Mouse (Mus musculus) hindbrain, postnatal 0 days (tissue): ENCODE measurements around the gene Vmn2r26. TPM values are rescaled to one million over a fixed set of nuclear protein-coding genes. Genes with fewer than 3 reads are reported as not detected.
"Not testable (repeated sequence)": the region's sequence is repeated elsewhere in the genome, so short reads cannot be mapped to it uniquely, and the experiment has no call there.

Experiments
- ATAC-seq: fragments of 200-750 bp; cut with Nextera tagmentation; 2 replicates; pipeline ENCODE4 v1.8.0; 2017; ENCODE audit warnings: mild to moderate bottlenecking, moderate TSS enrichment, moderate library complexity
- DNase-seq: peaks from one replicate; pipeline ENCODE4 v3.0.0-alpha.2; 2015; ENCODE audit warnings: low spot score
- H3K27ac ChIP-seq: fragments of 300-500 bp; sonication (generic); 2 replicates; pipeline ENCODE4 v1.5.1; 2014; ENCODE audit warnings: mild to moderate bottlenecking
- H3K27me3 ChIP-seq: fragments of 300-500 bp; sonication (generic); 2 replicates; pipeline ENCODE4 v1.6.1; 2014; ENCODE audit warnings: low read length, mixed read lengths; ENCODE audit not compliant: insufficient read depth
- H3K36me3 ChIP-seq: fragments of 300-500 bp; sonication (generic); 2 replicates; pipeline ENCODE4 v1.6.1; 2014; ENCODE audit warnings: low read length, mixed read lengths; ENCODE audit not compliant: insufficient read depth
- H3K4me1 ChIP-seq: fragments of 300-500 bp; sonication (generic); 2 replicates; pipeline ENCODE4 v1.6.1; 2014; ENCODE audit warnings: antibody characterized with exemption, low read length, mixed read lengths; ENCODE audit not compliant: insufficient read depth
- H3K4me2 ChIP-seq: fragments of 300-500 bp; sonication (generic); 2 replicates; pipeline ENCODE4 v1.6.1; 2014; ENCODE audit warnings: low read depth, mild to moderate bottlenecking, low read length, moderate library complexity, mixed read lengths
- H3K4me3 ChIP-seq: fragments of 300-500 bp; sonication (generic); 2 replicates; pipeline ENCODE4 v1.5.1; 2014; ENCODE audit warnings: low read length
- H3K9ac ChIP-seq: fragments of 300-500 bp; sonication (generic); replicated peaks from 2 replicates; pipeline ENCODE4 v1.6.1; 2014; ENCODE audit warnings: mild to moderate bottlenecking, low read length, moderate library complexity, mixed read lengths
- H3K9me3 ChIP-seq: fragments of 300-500 bp; sonication (generic); 2 replicates; pipeline ENCODE4 v1.6.1; 2016; ENCODE audit warnings: low read length, mixed read lengths
- CTCF ChIP-seq: IDR thresholded peaks from 2 replicates; pipeline ENCODE4 v1.5.1; 2016; ENCODE audit warnings: antibody characterized with exemption, control low read depth, low read depth
- WGBS: fragments of 180-500 bp; shearing (Covaris S2); extraction: QIAGEN DNeasy Blood & Tissue Kit; methylation state at CpG from one replicate; pipeline ENCODE4 v1.1.7; 2014; 5-methylcytosine and 5-hydroxymethylcytosine counted together
- polyA plus RNA-seq: library from polyadenylated mRNA; unstranded; fragments of >200 nt; fragmentation: Nextera tagmentation; extraction: Ambion mirVana; gene quantifications from 2 replicates; pipeline ENCODE4 v1.2.1, GENCODE M21; 2015
- total RNA-seq: library from RNA; depleted of rRNA; stranded (reverse); fragments of >200 nt; gene quantifications from 2 replicates; pipeline ENCODE4 v1.2.3, GENCODE M21; 2014; rRNA removed

Gene Vmn2r26
- total RNA-seq (not detected in 2 replicates), polyA plus RNA-seq (not detected in 2 replicates)

DNA sequence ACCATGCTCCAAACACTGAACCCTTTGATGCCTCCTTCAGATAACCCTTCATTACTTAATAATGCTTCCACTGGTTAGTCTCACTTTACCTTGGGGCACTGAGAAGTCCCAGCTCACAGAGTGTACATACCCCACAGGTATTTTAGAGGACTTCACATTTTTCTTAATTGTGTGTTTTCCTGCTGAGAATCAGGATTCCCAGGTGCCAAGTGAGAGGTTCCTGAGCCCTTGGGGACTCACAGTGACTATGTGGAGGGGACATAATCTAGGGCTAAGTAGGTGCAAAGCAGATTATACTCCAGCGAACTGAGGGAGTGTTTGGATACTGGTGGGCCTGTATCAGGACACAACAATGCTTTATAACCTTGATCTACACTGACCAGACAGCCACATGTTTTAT is at the start of gene Vmn2r26:
Gene Vmn2r26 (plus strand): TSS at position 301 of the 400 bp plus-strand sequence.
- WGBS, result 69% methylated on average over 1 of the region's 1 CpGs

DNA sequence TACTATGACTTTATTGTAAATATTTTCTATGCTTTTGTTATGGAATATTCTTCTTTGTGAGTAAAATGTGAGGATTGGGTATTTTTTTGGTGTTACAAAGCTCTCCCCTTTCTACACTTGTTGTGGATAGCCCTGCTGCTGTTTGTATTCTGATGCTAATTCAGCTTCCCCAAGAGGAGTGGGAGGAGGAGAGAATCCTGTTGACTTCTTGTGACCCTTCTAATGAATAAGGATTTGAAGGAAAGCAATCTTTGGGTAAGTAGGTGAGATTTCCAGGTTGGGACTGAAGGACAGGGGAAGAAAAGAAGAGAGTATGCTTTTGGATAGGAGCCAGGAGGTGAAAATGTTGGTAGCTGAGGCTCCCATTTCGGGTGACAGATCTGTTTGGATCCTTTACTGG is 3.5 kb upstream of the Vmn2r26 start:
- TF ChIP-seq CTCF, result no peak
- Histone ChIP-seq H3K4me3 (no peak overlapping the region), H3K4me2 (no peak overlapping the region), H3K27me3 (no peaks in the 10 kb centered on the region), H3K9ac (no peak overlapping the region), H3K9me3 (no peaks in the 10 kb centered on the region; the same call in 1 of the 2 replicates), H3K36me3 (no peaks in the 10 kb centered on the region), H3K27ac (no peak overlapping the region), H3K4me1 (no peaks in the 10 kb centered on the region)
- ATAC-seq, result no peak
- no peak for DNase-seq
- WGBS, result 24% methylated on average over 1 of the region's 1 CpGs

More for the DNA sequence above, at the start of gene Vmn2r26:
- H3K36me3 ChIP-seq, ATAC-seq, H3K4me2 ChIP-seq, DNase-seq, H3K9me3 ChIP-seq, H3K4me3 ChIP-seq, H3K27ac ChIP-seq, H3K9ac ChIP-seq, H3K4me1 ChIP-seq, H3K27me3 ChIP-seq: not testable (repeated sequence)

GRCm38 (mm10) chr6:124048388-124048787 is 24.0 kb downstream of the Vmn2r26 start:
- no peak for ATAC-seq

GRCm38 (mm10) chr6:124053611-124054010 is 29.2 kb downstream of the Vmn2r26 start:
- H3K4me3 ChIP-seq, H3K9me3 ChIP-seq, H3K4me1 ChIP-seq, ATAC-seq, H3K9ac ChIP-seq, H3K4me2 ChIP-seq, H3K27me3 ChIP-seq, H3K36me3 ChIP-seq, H3K27ac ChIP-seq, DNase-seq: not testable (repeated sequence)

More at GRCm38 (mm10) chr6:124048388-124048787, 24.0 kb downstream of the Vmn2r26 start:
- no peak for TF ChIP-seq CTCF
- Histone ChIP-seq H3K4me3 (no peak overlapping the region), H3K9me3 (no peaks in the 10 kb centered on the region), H3K27me3 (no peaks in the 10 kb centered on the region), H3K9ac (no peak overlapping the region), H3K4me1 (no peaks in the 10 kb centered on the region), H3K4me2 (no peak overlapping the region), H3K36me3 (no peaks in the 10 kb centered on the region), H3K27ac (no peak overlapping the region)
- DNase-seq, result no peak

DNA sequence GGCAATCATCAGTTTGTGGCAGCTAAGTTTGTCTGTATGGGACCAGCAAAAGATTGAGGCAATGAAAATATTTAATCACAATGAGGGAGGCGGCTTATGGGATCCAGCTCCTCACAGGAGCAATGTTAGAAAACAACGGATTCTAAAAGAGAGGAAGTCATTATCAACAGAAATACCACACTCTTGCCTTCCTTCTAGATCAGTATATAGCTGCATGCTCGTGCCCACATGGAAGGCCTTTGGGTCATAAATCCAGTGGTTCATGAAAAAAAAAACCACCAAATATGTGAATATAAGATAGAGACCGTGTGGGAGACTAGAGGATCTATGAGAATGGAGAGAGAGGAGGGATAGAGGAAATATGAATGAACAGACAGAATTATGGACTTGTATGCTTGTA is 78.0 kb downstream of the Vmn2r26 start:
- TF ChIP-seq CTCF, result no peak
- 78% methylated on average over 4 of the region's 4 CpGs for WGBS
- Histone ChIP-seq H3K36me3 (no peaks in the 10 kb centered on the region), H3K4me1 (no peaks in the 10 kb centered on the region), H3K9me3 (no peaks in the 10 kb centered on the region), H3K9ac (no peak overlapping the region), H3K27ac (no peak overlapping the region), H3K4me3 (no peak overlapping the region), H3K4me2 (no peak overlapping the region), H3K27me3 (no peaks in the 10 kb centered on the region)
- ATAC-seq, result no peak
- DNase-seq, result no peak

Other genes with a start within 250 kb of the Vmn2r26 start
- gene Vmn2r24, start 245.7 kb upstream of the Vmn2r26 start, total RNA-seq, result not detected in 2 replicates
- gene Vmn2r24, start 245.7 kb upstream of the Vmn2r26 start, polyA plus RNA-seq, result not detected in 2 replicates
- gene Vmn2r25, start 171.1 kb upstream of the Vmn2r26 start, total RNA-seq, result not detected in 2 replicates
- gene Vmn2r25, start 171.1 kb upstream of the Vmn2r26 start, polyA plus RNA-seq, result not detected in 2 replicates
- not detected in 2 replicates for gene Vmn2r27, start 207.3 kb downstream of the Vmn2r26 start, total RNA-seq
- not detected in 2 replicates for gene Vmn2r27, start 207.3 kb downstream of the Vmn2r26 start, polyA plus RNA-seq